Mouse (Mus musculus): ENCODE measurements around the gene 2010111I01Rik.

GRCm38 (mm10) chr13:62917416-62918110 lies 47.1 kb upstream of the 2010111I01Rik start:
- TF ChIP-seq CTCF (IDR thresholded peaks at IDR 0.05; ENCODE audit: low read depth) (no peak), EP300 (IDR thresholded peaks at IDR 0.05; ENCODE audit: low read depth) (no peak)

Measured in liver, embryonic 14.5 days (tissue).